Mouse (Mus musculus) adrenal gland, adult 8-10 months (tissue): Measurements from ENCODE around the gene Slf2. TPM values are rescaled to one million over a fixed set of nuclear protein-coding genes. Genes with fewer than 3 reads are reported as not detected.

Source experiments
- DNase-seq: peaks from one replicate; pipeline ENCODE4 v3.0.0; 2022
- total RNA-seq, 4 experiments: library from RNA; stranded (reverse); gene quantifications; 2 replicates each; pipeline ENCODE4 v1.2.4; 2022

The Slf2 gene
- total RNA-seq, 4 experiments from 2014 or later, result 22.6 to 40.9 (median 30.5) TPM

GRCm38 (mm10) chr19:44985159-44985988 is 54.4 kb downstream of the Slf2 start:
- no peak for DNase-seq

- DNase-seq, result no peak
These were observed 56.1 kb downstream of the Slf2 start for GRCm38 (mm10) chr19:44987004-44987403.

- no peak for DNase-seq
These were observed 56.9 kb downstream of the Slf2 start for GRCm38 (mm10) chr19:44987851-44988250.

GRCm38 (mm10) chr19:44988321-44988720 is 57.4 kb downstream of the Slf2 start:
- no peak for DNase-seq

GRCm38 (mm10) chr19:44988831-44989566 is 58.0 kb downstream of the Slf2 start, which contains the start of gene Sema4g:
Gene Sema4g, plus strand, starts transcription at chr19:44989101.
- no peak for DNase-seq

- no peak for DNase-seq
These were observed 58.9 kb downstream of the Slf2 start for GRCm38 (mm10) chr19:44989567-44990495.

- no peak for DNase-seq
These were observed 60.1 kb downstream of the Slf2 start for GRCm38 (mm10) chr19:44991031-44991430.

- DNase-seq, result no peak
These were observed 61.3 kb downstream of the Slf2 start for GRCm38 (mm10) chr19:44992246-44992645.

- no peak for DNase-seq
These were observed 61.8 kb downstream of the Slf2 start for GRCm38 (mm10) chr19:44992712-44993111.

GRCm38 (mm10) chr19:44997786-44998185 is 66.8 kb downstream of the Slf2 start:
- no peak for DNase-seq

- no peak for DNase-seq
These were observed 68.7 kb downstream of the Slf2 start for GRCm38 (mm10) chr19:44999647-45000046.

GRCm38 (mm10) chr19:45002301-45002700 is 71.3 kb downstream of the Slf2 start:
- peak; percentile 2 for DNase-seq

- peak; percentile 1 for DNase-seq
These were observed 73.0 kb downstream of the Slf2 start for GRCm38 (mm10) chr19:45003740-45004516.

GRCm38 (mm10) chr19:45005444-45005843 is 74.5 kb downstream of the Slf2 start, which contains the start of gene Twnk:
Gene Twnk, plus strand, starts transcription at chr19:45005663.
- peak; percentile 54 for DNase-seq

- DNase-seq, result peak; percentile 96
These were observed 75.2 kb downstream of the Slf2 start, which contains the start of gene Mrpl43 for GRCm38 (mm10) chr19:45005957-45006712. Gene Mrpl43, minus strand, starts transcription at chr19:45006442.

GRCm38 (mm10) chr19:45007021-45007420 is 76.1 kb downstream of the Slf2 start:
- peak; percentile 25 for DNase-seq

- peak; percentile 71 for DNase-seq
These were observed 76.7 kb downstream of the Slf2 start for GRCm38 (mm10) chr19:45007425-45008191.

GRCm38 (mm10) chr19:45010646-45011045 is 79.7 kb downstream of the Slf2 start:
- peak; percentile 70 for DNase-seq

GRCm38 (mm10) chr19:45012219-45012618 is 81.3 kb downstream of the Slf2 start:
- no peak for DNase-seq

- no peak for DNase-seq
These were observed 81.7 kb downstream of the Slf2 start for GRCm38 (mm10) chr19:45012636-45013035.
